Mouse (Mus musculus) left cerebral cortex, adult 9 months (tissue): ENCODE results near the gene Slc25a21.

Experiments used
- DNase-seq, 2 experiments: peaks; one replicate each; pipeline ENCODE4 v3.0.0; 2022; ENCODE audit warnings: low spot score in 2 of 2

Slc25a21 gene

GRCm38 (mm10) chr12:56877796-56878195 lies 319.5 kb downstream of the Slc25a21 start:
- no peak for DNase-seq

GRCm38 (mm10) chr12:56876549-56876948 lies 320.7 kb downstream of the Slc25a21 start:
- no peak for DNase-seq

- DNase-seq: no peak
These were observed 324.1 kb downstream of the Slc25a21 start for GRCm38 (mm10) chr12:56873204-56873603.

- DNase-seq: no peak
These were observed 326.7 kb downstream of the Slc25a21 start for GRCm38 (mm10) chr12:56870569-56870968.

- DNase-seq: no peak
These were observed 333.3 kb downstream of the Slc25a21 start for GRCm38 (mm10) chr12:56863873-56864562.

GRCm38 (mm10) chr12:56852679-56853078 lies 344.6 kb downstream of the Slc25a21 start:
- no peak for DNase-seq

- DNase-seq: no peak
These were observed 345.8 kb downstream of the Slc25a21 start for GRCm38 (mm10) chr12:56851464-56851863.

- DNase-seq: no peak
These were observed 367.3 kb downstream of the Slc25a21 start for GRCm38 (mm10) chr12:56829945-56830344.

- DNase-seq: no peak
These were observed 367.8 kb downstream of the Slc25a21 start for GRCm38 (mm10) chr12:56829455-56829883.

- DNase-seq: no peak
These were observed 369.4 kb downstream of the Slc25a21 start for GRCm38 (mm10) chr12:56827808-56828384.

GRCm38 (mm10) chr12:56824688-56825087 lies 372.6 kb downstream of the Slc25a21 start:
- DNase-seq: no peak

- no peak for DNase-seq
These were observed 375.1 kb downstream of the Slc25a21 start for GRCm38 (mm10) chr12:56822122-56822521.

GRCm38 (mm10) chr12:56820604-56821003 lies 376.7 kb downstream of the Slc25a21 start:
- no peak for DNase-seq

GRCm38 (mm10) chr12:56807483-56807882 lies 389.8 kb downstream of the Slc25a21 start:
- no peak for DNase-seq

- DNase-seq: no peak
These were observed 390.2 kb downstream of the Slc25a21 start for GRCm38 (mm10) chr12:56807078-56807477.

GRCm38 (mm10) chr12:56804487-56804886 lies 392.8 kb downstream of the Slc25a21 start:
- no peak for DNase-seq

GRCm38 (mm10) chr12:56798641-56799415 lies 398.4 kb downstream of the Slc25a21 start:
- DNase-seq: no peak

- DNase-seq: no peak
These were observed 408.0 kb downstream of the Slc25a21 start for GRCm38 (mm10) chr12:56789236-56789635.

GRCm38 (mm10) chr12:56785250-56785649 lies 412.0 kb downstream of the Slc25a21 start:
- no peak for DNase-seq

GRCm38 (mm10) chr12:56781196-56781595 lies 416.1 kb downstream of the Slc25a21 start:
- DNase-seq: peak in 1 of 2 experiments; percentile 4

- no peak for DNase-seq
These were observed 417.7 kb downstream of the Slc25a21 start for GRCm38 (mm10) chr12:56779621-56780020.

- DNase-seq: no peak
These were observed 423.3 kb downstream of the Slc25a21 start for GRCm38 (mm10) chr12:56773941-56774340.

- DNase-seq: no peak
These were observed 427.9 kb downstream of the Slc25a21 start for GRCm38 (mm10) chr12:56769421-56769820.
